Mouse (Mus musculus) heart, embryonic 16.5 days (tissue): Measurements from ENCODE around the gene Tmem72. TPM values are rescaled to one million over a fixed set of nuclear protein-coding genes. Genes with fewer than 3 reads are reported as not detected.

Experiments
- ATAC-seq: fragments of 200-750 bp; cut with Nextera tagmentation; replicated peaks from 2 replicates; pipeline ENCODE4 v1.8.0; 2017; ENCODE audit warnings: moderate number of reproducible peaks; ENCODE audit not compliant: insufficient read depth, low FRiP score; ENCODE audit errors: extremely low read depth
- H3K27ac ChIP-seq: fragments of 300-500 bp; sonication (generic); 2 replicates; pipeline ENCODE4 v1.5.1; 2014; ENCODE audit warnings: mild to moderate bottlenecking, low read length, control low read depth, moderate library complexity
- H3K27me3 ChIP-seq: fragments of 300-500 bp; sonication (generic); 2 replicates; pipeline ENCODE4 v1.6.1; 2014; ENCODE audit warnings: low read length, mixed read lengths; ENCODE audit not compliant: control insufficient read depth, insufficient read depth
- H3K36me3 ChIP-seq: fragments of 300-500 bp; sonication (generic); 2 replicates; pipeline ENCODE4 v1.6.1; 2014; ENCODE audit not compliant: control insufficient read depth, insufficient read depth
- H3K4me1 ChIP-seq: fragments of 300-500 bp; sonication (generic); 2 replicates; pipeline ENCODE4 v1.6.1; 2014; ENCODE audit warnings: low read length, mixed read lengths; ENCODE audit not compliant: control insufficient read depth, insufficient read depth
- H3K4me2 ChIP-seq: fragments of 300-500 bp; sonication (generic); 2 replicates; pipeline ENCODE4 v1.6.1; 2014; ENCODE audit warnings: low read depth, mild to moderate bottlenecking, control low read depth, low read length
- H3K4me3 ChIP-seq: fragments of 300-500 bp; sonication (generic); 2 replicates; pipeline ENCODE4 v1.5.1; 2014; ENCODE audit warnings: mild to moderate bottlenecking, control low read depth, low read length
- H3K9ac ChIP-seq: fragments of 300-500 bp; sonication (generic); 2 replicates; pipeline ENCODE4 v1.6.1; 2014; ENCODE audit warnings: low read length, control low read depth
- H3K9me3 ChIP-seq: fragments of 300-500 bp; sonication (generic); replicated peaks from 2 replicates; pipeline ENCODE4 v1.6.1; 2016; ENCODE audit warnings: low read length; ENCODE audit not compliant: control insufficient read depth
- WGBS: fragments of 180-500 bp; shearing (Covaris S2); extraction: QIAGEN DNeasy Blood & Tissue Kit; methylation state at CpG from one replicate; pipeline ENCODE4 v1.1.7; 2014; 5-methylcytosine and 5-hydroxymethylcytosine counted together
- polyA plus RNA-seq: library from polyadenylated mRNA; unstranded; fragments of >200 nt; fragmentation: Nextera tagmentation; extraction: Ambion mirVana; gene quantifications from 2 replicates; pipeline ENCODE4 v1.2.1, GENCODE M21; 2015

Tmem72 gene
- polyA plus RNA-seq, 1 experiment from 2014 or later: 0.03 TPM

- WGBS: 62% methylated on average over 7 of the region's 7 CpGs
- peak overlapping the region; percentile 81 for H3K9ac ChIP-seq
- H3K27ac ChIP-seq: peak overlapping the region; percentile 96
- no peak for ATAC-seq
- peaks cover 39% of the 10 kb centered on the region for H3K4me1 ChIP-seq
- no peak overlapping the region for H3K4me2 ChIP-seq
- H3K9me3 ChIP-seq: no peaks in the 10 kb centered on the region
- H3K27me3 ChIP-seq: no peaks in the 10 kb centered on the region
- no peak overlapping the region for H3K4me3 ChIP-seq
- H3K36me3 ChIP-seq: no peaks in the 10 kb centered on the region
Observed at GRCm38 (mm10) chr6:116649811-116650210, 66.9 kb downstream of the Tmem72 start.

- Histone ChIP-seq H3K4me2 (no peak overlapping the region), H3K4me3 (no peak overlapping the region), H3K4me1 (peaks cover 48% of the 10 kb centered on the region), H3K36me3 (no peaks in the 10 kb centered on the region), H3K27me3 (no peaks in the 10 kb centered on the region), H3K9ac (peak overlapping the region; percentile 55), H3K9me3 (no peaks in the 10 kb centered on the region), H3K27ac (peak overlapping the region; percentile 58; the same call in 1 of the 2 replicates)
- ATAC-seq: no peak; the same call in 1 of the 2 replicates
- WGBS: 60% methylated on average over 12 of the region's 12 CpGs
Observed at GRCm38 (mm10) chr6:116647763-116648162, 69.0 kb downstream of the Tmem72 start.

- Histone ChIP-seq H3K36me3 (no peaks in the 10 kb centered on the region), H3K9ac (0 out of 2 replicates have a peak overlapping the region, but pooled peaks have one; percentile 0), H3K4me1 (peaks cover 43% of the 10 kb centered on the region), H3K9me3 (no peaks in the 10 kb centered on the region), H3K27me3 (no peaks in the 10 kb centered on the region), H3K4me3 (no peak overlapping the region), H3K27ac (peak overlapping the region; percentile 78), H3K4me2 (no peak overlapping the region)
- WGBS: 19% methylated on average over 3 of the region's 3 CpGs
- ATAC-seq: peak; percentile 91
Observed at GRCm38 (mm10) chr6:116644335-116644734, 72.4 kb downstream of the Tmem72 start.

- H3K27ac ChIP-seq: peak overlapping the region; percentile 78
- peaks cover 45% of the 10 kb centered on the region for H3K4me1 ChIP-seq
- H3K9me3 ChIP-seq: no peaks in the 10 kb centered on the region
- H3K9ac ChIP-seq: no peak overlapping the region
- H3K4me2 ChIP-seq: no peak overlapping the region
- no peaks in the 10 kb centered on the region for H3K36me3 ChIP-seq
- no peaks in the 10 kb centered on the region for H3K27me3 ChIP-seq
- H3K4me3 ChIP-seq: no peak overlapping the region
- no peak; the same call in 1 of the 2 replicates for ATAC-seq
- 54% methylated on average over 4 of the region's 4 CpGs for WGBS
Observed at GRCm38 (mm10) chr6:116643881-116644280, 72.8 kb downstream of the Tmem72 start.

GRCm38 (mm10) chr6:116642942-116643341 lies 73.8 kb downstream of the Tmem72 start:
- WGBS: 79% methylated on average over 11 of the region's 11 CpGs
- no peaks in the 10 kb centered on the region for H3K36me3 ChIP-seq
- H3K9me3 ChIP-seq: no peaks in the 10 kb centered on the region
- peak overlapping the region; percentile 78 for H3K27ac ChIP-seq
- H3K4me2 ChIP-seq: no peak overlapping the region
- no peak for ATAC-seq
- no peaks in the 10 kb centered on the region for H3K27me3 ChIP-seq
- H3K4me3 ChIP-seq: no peak overlapping the region
- H3K4me1 ChIP-seq: peaks cover 47% of the 10 kb centered on the region
- H3K9ac ChIP-seq: no peak overlapping the region

- H3K36me3 ChIP-seq: no peaks in the 10 kb centered on the region
- no peak for ATAC-seq
- H3K9ac ChIP-seq: no peak overlapping the region
- H3K4me1 ChIP-seq: peaks cover 59% of the 10 kb centered on the region
- H3K4me3 ChIP-seq: no peak overlapping the region
- peak overlapping the region; percentile 48 for H3K27ac ChIP-seq
- H3K9me3 ChIP-seq: no peaks in the 10 kb centered on the region
- H3K27me3 ChIP-seq: no peaks in the 10 kb centered on the region
- no peak overlapping the region for H3K4me2 ChIP-seq
- WGBS: 42% methylated on average over 2 of the region's 2 CpGs
Observed at GRCm38 (mm10) chr6:116639663-116640062, 77.0 kb downstream of the Tmem72 start.

GRCm38 (mm10) chr6:116638871-116639270 lies 77.8 kb downstream of the Tmem72 start:
- WGBS: 76% methylated on average over 2 of the region's 2 CpGs
- H3K27me3 ChIP-seq: no peaks in the 10 kb centered on the region
- H3K9me3 ChIP-seq: no peaks in the 10 kb centered on the region
- H3K4me2 ChIP-seq: no peak overlapping the region
- ATAC-seq: no peak
- H3K36me3 ChIP-seq: no peaks in the 10 kb centered on the region; the same call in 1 of the 2 replicates
- peaks cover 59% of the 10 kb centered on the region for H3K4me1 ChIP-seq
- H3K27ac ChIP-seq: peak overlapping the region; percentile 48
- H3K4me3 ChIP-seq: no peak overlapping the region
- H3K9ac ChIP-seq: no peak overlapping the region

GRCm38 (mm10) chr6:116637496-116637895 lies 79.2 kb downstream of the Tmem72 start:
- no peak overlapping the region for H3K4me3 ChIP-seq
- H3K9ac ChIP-seq: no peak overlapping the region
- H3K27ac ChIP-seq: peak overlapping the region; percentile 30
- no peak for ATAC-seq
- H3K4me1 ChIP-seq: peaks cover 49% of the 10 kb centered on the region
- no peaks in the 10 kb centered on the region for H3K27me3 ChIP-seq
- H3K36me3 ChIP-seq: no peaks in the 10 kb centered on the region; the same call in 1 of the 2 replicates
- 52% methylated on average over 5 of the region's 5 CpGs for WGBS
- no peaks in the 10 kb centered on the region for H3K9me3 ChIP-seq
- no peak overlapping the region for H3K4me2 ChIP-seq

- peak overlapping the region; percentile 99 for H3K27ac ChIP-seq
- H3K9ac ChIP-seq: no peak overlapping the region
- H3K27me3 ChIP-seq: no peaks in the 10 kb centered on the region
- H3K4me1 ChIP-seq: peaks cover 48% of the 10 kb centered on the region
- no peak for ATAC-seq
- 53% methylated on average over 9 of the region's 9 CpGs for WGBS
- H3K4me2 ChIP-seq: no peak overlapping the region
- H3K9me3 ChIP-seq: no peaks in the 10 kb centered on the region
- no peak overlapping the region for H3K4me3 ChIP-seq
- no peaks in the 10 kb centered on the region; the same call in 1 of the 2 replicates for H3K36me3 ChIP-seq
Observed at GRCm38 (mm10) chr6:116636581-116637235, 80.0 kb downstream of the Tmem72 start.
